Mouse (Mus musculus) bone marrow, adult 2 months (tissue): ENCODE measurements at regions not wholly inside any gene's neighbourhood (a gene's known extent, or its start where the extent isn't known, plus 50 kb on each side); places are given as distances from the start of the nearest gene placed in this dataset.

ENCODE experiments used
- CTCF ChIP-seq: fragments of 200-500 bp; IDR thresholded peaks from 2 replicates; pipeline ENCODE4 v1.5.1; 2011; ENCODE audit warnings: low read length, control low read depth; ENCODE audit not compliant: control insufficient read depth, insufficient read depth
- POLR2A ChIP-seq: fragments of 200-500 bp; IDR thresholded peaks from 2 replicates; pipeline ENCODE4 v1.6.1; 2011; ENCODE audit warnings: low read depth, mild to moderate bottlenecking, control low read depth, low read length, borderline replicate concordance; ENCODE audit not compliant: control insufficient read depth

DNA sequence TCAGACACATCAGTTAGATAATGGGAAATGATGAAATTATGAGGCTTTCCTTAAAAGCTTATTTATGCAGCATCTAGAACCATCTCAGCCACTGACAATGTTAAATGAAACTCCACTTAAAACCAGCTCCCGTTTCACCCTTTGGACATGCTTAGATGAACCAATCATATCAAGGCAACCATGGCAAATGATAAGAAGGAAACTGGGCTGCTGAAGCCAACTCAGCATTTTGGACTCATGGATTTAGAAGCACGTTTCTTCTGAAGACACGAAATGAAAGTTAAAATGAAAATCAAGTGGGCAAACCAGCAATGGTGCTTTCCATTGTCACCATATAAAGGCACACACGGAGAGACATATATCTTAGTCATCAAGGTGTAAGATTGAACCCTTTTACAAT lies 103.6 kb upstream of the Itga4 start:
- TF ChIP-seq POLR2A = no peak
- TF ChIP-seq CTCF = no peak
